Comparison of ENCODE assay signal across 9 mouse cellular contexts in the genomic region with DNA sequence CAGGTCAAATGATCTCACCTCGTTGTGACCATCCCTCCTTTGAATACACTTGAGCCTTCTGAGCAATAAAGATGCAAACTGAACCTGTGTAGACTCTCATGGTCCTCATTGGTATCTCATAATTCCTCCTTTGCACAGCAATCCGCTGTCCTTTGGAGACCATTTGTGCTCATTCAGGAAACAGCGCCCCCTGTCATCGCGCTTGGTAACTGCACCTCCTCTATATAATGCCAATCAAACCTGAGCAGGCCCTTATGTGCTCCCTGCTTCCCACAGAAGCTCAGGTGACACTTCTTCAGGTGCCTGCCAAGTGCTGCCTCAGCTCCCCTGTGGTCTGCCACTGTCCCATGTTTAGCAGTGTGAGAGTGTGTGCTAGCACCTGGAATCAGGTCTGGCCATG. TPM values are rescaled to one million over a fixed set of nuclear protein-coding genes. Genes with fewer than 3 reads are reported as not detected.
DNase-seq lines count a peak whose midpoint lies in the region; ATAC-seq and TF ChIP-seq lines count a peak whose summit lies in the region.
"Had no signal": no experiment of that assay in that cellular context is flagged by ENCODE, and none has a peak within 500 bp of the region (broad histone marks: within the 10 kb centered on the region; RNA-seq: fewer than 3 reads in every experiment).

No protein-coding gene starts in this region.

- no peaks in the 10 kb centered on the region for H3K36me3 ChIP-seq in heart, embryonic 11.5 days (ENCODE audit: control insufficient read depth, insufficient read depth, low read length)
- no peaks in the 10 kb centered on the region for H3K36me3 ChIP-seq in testis, adult 2 months (ENCODE audit: control insufficient read depth, insufficient read depth, low read length)
- no peaks in the 10 kb centered on the region for H3K36me3 ChIP-seq in midbrain, postnatal 0 days (ENCODE audit: insufficient read depth, low read length)

- intact Hi-C loops in heart, postnatal 36 days (cut with DNase I): loop anchor here (2.0 to 5.0 kb wide), 2 partner anchors 87 to 188 kb away; no protein-coding TSS in a partner anchor

- H3K9me3 ChIP-seq in heart, embryonic 11.5 days (replicated peaks; ENCODE audit: control insufficient read depth, low read length): no peaks in the 10 kb centered on the region
- H3K9me3 ChIP-seq in midbrain, postnatal 0 days (ENCODE audit: low read length): no peaks in the 10 kb centered on the region

- TF ChIP-seq POLR2A in testis, adult 2 months (IDR thresholded peaks at IDR 0.05; ENCODE audit: control insufficient read depth, low read depth, low read length): no peak

- H3K27ac ChIP-seq in heart, embryonic 11.5 days (ENCODE audit: low read depth, low read length): no peak overlapping the region
- H3K27ac ChIP-seq in testis, adult 2 months (ENCODE audit: control insufficient read depth, insufficient read depth, low read depth, low read length): no peak overlapping the region
- H3K27ac ChIP-seq in midbrain, postnatal 0 days (ENCODE audit: low read depth, low read length): no peak overlapping the region

- WGBS in heart, embryonic 11.5 days (ENCODE audit: insufficient replicate concordance): 24% methylated on average over 5 of the region's 5 CpGs
- WGBS in midbrain, postnatal 0 days: 35% methylated on average over 5 of the region's 5 CpGs

- no peaks in the 10 kb centered on the region for H3K4me1 ChIP-seq in heart, embryonic 11.5 days (ENCODE audit: control insufficient read depth, insufficient read depth, low read length)
- H3K4me1 ChIP-seq in testis, adult 2 months (ENCODE audit: control insufficient read depth, insufficient read depth, low read length): no peaks in the 10 kb centered on the region
- H3K4me1 ChIP-seq in midbrain, postnatal 0 days (ENCODE audit: insufficient read depth, low read length): no peaks in the 10 kb centered on the region

- no peak overlapping the region for H3K9ac ChIP-seq in heart, embryonic 11.5 days (ENCODE audit: low read depth, low read length)
- H3K9ac ChIP-seq in midbrain, postnatal 0 days (replicated peaks; ENCODE audit: low read length, poor library complexity, severe bottlenecking): no peak overlapping the region

- H3K4me2 ChIP-seq in heart, embryonic 11.5 days: no peak overlapping the region
- no peak overlapping the region for H3K4me2 ChIP-seq in midbrain, postnatal 0 days (ENCODE audit: low read depth, low read length, poor library complexity, severe bottlenecking)

- H3K27me3 ChIP-seq in heart, embryonic 11.5 days (ENCODE audit: control insufficient read depth, insufficient read depth, low read length): no peaks in the 10 kb centered on the region
- no peaks in the 10 kb centered on the region for H3K27me3 ChIP-seq in testis, adult 2 months (ENCODE audit: control insufficient read depth, insufficient read depth, low read length)
- H3K27me3 ChIP-seq in midbrain, postnatal 0 days (ENCODE audit: insufficient read depth, low read length): no peaks in the 10 kb centered on the region; the same call in 1 of the 2 replicates

- peak; percentile 78; the same call in 1 of the 2 replicates for TF ChIP-seq CTCF in testis, adult 2 months (IDR thresholded peaks at IDR 0.05; ENCODE audit: control insufficient read depth, insufficient read depth, insufficient replicate concordance, low read depth, low read length)
- peak; percentile 73 for TF ChIP-seq CTCF in midbrain, postnatal 0 days (IDR thresholded peaks at IDR 0.05)

- peak; percentile 18 to 45 for DNase-seq in heart, postnatal 36 days
- no peak for DNase-seq in testis, postnatal 14 days (ENCODE audit: low spot score)
- DNase-seq in embryo, embryonic 9.5 days (ENCODE audit: extremely low spot score): peak; percentile 14
- peak; percentile 36 for DNase-seq in midbrain, postnatal 0 days (ENCODE audit: low spot score)
- no peak for DNase-seq in layer of hippocampus, adult 18-20 months (ENCODE audit: low spot score in 2 of 2)
- DNase-seq in ovary, postnatal 14 days (ENCODE audit: low spot score): no peak

- no peak for ATAC-seq in heart, embryonic 11.5 days (replicated peaks; ENCODE audit: insufficient number of reproducible peaks, low FRiP score, low TSS enrichment)
- ATAC-seq in midbrain, postnatal 0 days (ENCODE audit: low FRiP score): no peak

- no peak overlapping the region for H3K4me3 ChIP-seq in heart, embryonic 11.5 days (ENCODE audit: low read depth, low read length)
- H3K4me3 ChIP-seq in testis, adult 2 months (ENCODE audit: control insufficient read depth, low read depth, low read length): no peak overlapping the region
- H3K4me3 ChIP-seq in midbrain, postnatal 0 days (ENCODE audit: low read depth, low read length): no peak overlapping the region

RNA-seq across cellular contexts. Expression of a gene that starts 1.0 kb away (rescaled TPM):
- not detected for total RNA-seq in heart, postnatal 36 days (2021)
- not detected in 2 replicates for polyA plus RNA-seq in heart, embryonic 11.5 days (2014; fragmentation: Nextera tagmentation; extraction: Ambion mirVana)
- not detected in 2 replicates for polyA plus RNA-seq in testis, adult 2 months (2012; rRNA removed)
- not detected in 2 replicates for total RNA-seq in midbrain, postnatal 0 days (2014; rRNA removed)
- polyA plus RNA-seq in midbrain, postnatal 0 days (2015; fragmentation: Nextera tagmentation; extraction: Ambion mirVana): not detected in 2 replicates
- not detected for total RNA-seq in layer of hippocampus, adult 18-20 months (2021)
- total RNA-seq: layer of hippocampus, postnatal 25 days had no signal

RNA-seq across cellular contexts. Expression of a gene that starts 3.9 kb away (rescaled TPM):
- total RNA-seq in heart, postnatal 36 days (2021): not detected
- not detected in 2 replicates for polyA plus RNA-seq in heart, embryonic 11.5 days (2014; fragmentation: Nextera tagmentation; extraction: Ambion mirVana)
- not detected in 2 replicates for polyA plus RNA-seq in testis, adult 2 months (2012; rRNA removed)
- not detected in 2 replicates for total RNA-seq in midbrain, postnatal 0 days (2014; rRNA removed)
- not detected in 2 replicates for polyA plus RNA-seq in midbrain, postnatal 0 days (2015; fragmentation: Nextera tagmentation; extraction: Ambion mirVana)
- total RNA-seq in layer of hippocampus, adult 18-20 months (2021): not detected
- total RNA-seq: layer of hippocampus, postnatal 25 days had no signal

RNA-seq across cellular contexts. Expression of a gene that starts 11.4 kb away (rescaled TPM):
- total RNA-seq in heart, postnatal 36 days (2021): not detected
- polyA plus RNA-seq in heart, embryonic 11.5 days (2014; fragmentation: Nextera tagmentation; extraction: Ambion mirVana): not detected in 2 replicates
- 1.2 and 1.4 TPM in 2 replicates for polyA plus RNA-seq in testis, adult 2 months (2012; rRNA removed)
- 0.27 TPM in 1 of 2 replicates, not detected in the other for total RNA-seq in midbrain, postnatal 0 days (2014; rRNA removed)
- polyA plus RNA-seq in midbrain, postnatal 0 days (2015; fragmentation: Nextera tagmentation; extraction: Ambion mirVana): not detected in 2 replicates
- not detected for total RNA-seq in layer of hippocampus, adult 18-20 months (2021)
- total RNA-seq: layer of hippocampus, postnatal 25 days had no signal

RNA-seq across cellular contexts. Expression of a gene that starts 16.6 kb away (rescaled TPM):
- not detected for total RNA-seq in heart, postnatal 36 days (2021)
- not detected in 2 replicates for polyA plus RNA-seq in heart, embryonic 11.5 days (2014; fragmentation: Nextera tagmentation; extraction: Ambion mirVana)
- polyA plus RNA-seq in testis, adult 2 months (2012; rRNA removed): not detected in 2 replicates
- total RNA-seq in midbrain, postnatal 0 days (2014; rRNA removed): not detected in 2 replicates
- not detected in 2 replicates for polyA plus RNA-seq in midbrain, postnatal 0 days (2015; fragmentation: Nextera tagmentation; extraction: Ambion mirVana)
- not detected for total RNA-seq in layer of hippocampus, adult 18-20 months (2021)
- total RNA-seq: layer of hippocampus, postnatal 25 days had no signal

RNA-seq across cellular contexts. Expression of a gene that starts 20.2 kb away (rescaled TPM):
- not detected for total RNA-seq in heart, postnatal 36 days (2021)
- polyA plus RNA-seq in heart, embryonic 11.5 days (2014; fragmentation: Nextera tagmentation; extraction: Ambion mirVana): not detected in 2 replicates
- not detected in 2 replicates for polyA plus RNA-seq in testis, adult 2 months (2012; rRNA removed)
- total RNA-seq in midbrain, postnatal 0 days (2014; rRNA removed): not detected in 2 replicates
- polyA plus RNA-seq in midbrain, postnatal 0 days (2015; fragmentation: Nextera tagmentation; extraction: Ambion mirVana): not detected in 2 replicates
- total RNA-seq in layer of hippocampus, adult 18-20 months (2021): not detected
- total RNA-seq: layer of hippocampus, postnatal 25 days had no signal

Comparison
In these comparisons a context has a peak if more than half of its experiments do, and no peak if none do; other contexts are left out.
1. DNase-seq: peak in heart, postnatal 36 days (2 of 2), embryo, embryonic 9.5 days (single experiment) and midbrain, postnatal 0 days (single experiment); none in testis, postnatal 14 days (single experiment), layer of hippocampus, adult 18-20 months (0 of 2) and ovary, postnatal 14 days (single experiment).